Mouse (Mus musculus): ENCODE data around the gene Crb2.

The Crb2 gene

GRCm38 (mm10) chr2:37797046-37797445 lies 21.0 kb downstream of the Crb2 start:
- DNase-seq (ENCODE audit: low read depth, low spot score), result no peak

- DNase-seq (ENCODE audit: low read depth, low spot score), result no peak
Observed at GRCm38 (mm10) chr2:37799137-37799536, 23.1 kb downstream of the Crb2 start.

GRCm38 (mm10) chr2:37801687-37802086 lies 25.6 kb downstream of the Crb2 start:
- DNase-seq (ENCODE audit: low read depth, low spot score), result no peak

- peak; percentile 89 for DNase-seq (ENCODE audit: low read depth, low spot score)
Observed at GRCm38 (mm10) chr2:37802610-37803212, 26.7 kb downstream of the Crb2 start.

- DNase-seq (ENCODE audit: low read depth, low spot score), result no peak
Observed at GRCm38 (mm10) chr2:37811682-37812081, 35.6 kb downstream of the Crb2 start.

GRCm38 (mm10) chr2:37812401-37812800 lies 36.4 kb downstream of the Crb2 start:
- DNase-seq (ENCODE audit: low read depth, low spot score), result no peak

- no peak for DNase-seq (ENCODE audit: low read depth, low spot score)
Observed at GRCm38 (mm10) chr2:37814820-37815361, 38.8 kb downstream of the Crb2 start.

GRCm38 (mm10) chr2:37815676-37816075 lies 39.6 kb downstream of the Crb2 start:
- DNase-seq (ENCODE audit: low read depth, low spot score), result peak; percentile 89

- no peak for DNase-seq (ENCODE audit: low read depth, low spot score)
Observed at GRCm38 (mm10) chr2:37818761-37819525, 42.9 kb downstream of the Crb2 start.

- DNase-seq (ENCODE audit: low read depth, low spot score), result no peak
Observed at GRCm38 (mm10) chr2:37819526-37820152, 43.6 kb downstream of the Crb2 start.

GRCm38 (mm10) chr2:37822122-37822521 lies 46.1 kb downstream of the Crb2 start:
- no peak for DNase-seq (ENCODE audit: low read depth, low spot score)

GRCm38 (mm10) chr2:37823826-37824225 lies 47.8 kb downstream of the Crb2 start:
- DNase-seq (ENCODE audit: low read depth, low spot score), result no peak

GRCm38 (mm10) chr2:37829758-37830275 lies 53.8 kb downstream of the Crb2 start:
- DNase-seq (ENCODE audit: low read depth, low spot score), result no peak

- no peak for DNase-seq (ENCODE audit: low read depth, low spot score)
Observed at GRCm38 (mm10) chr2:37832253-37832652, 56.2 kb downstream of the Crb2 start.

GRCm38 (mm10) chr2:37836926-37837325 lies 60.9 kb downstream of the Crb2 start:
- DNase-seq (ENCODE audit: low read depth, low spot score), result no peak

- no peak for DNase-seq (ENCODE audit: low read depth, low spot score)
Observed at GRCm38 (mm10) chr2:37837542-37837941, 61.5 kb downstream of the Crb2 start.

- no peak for DNase-seq (ENCODE audit: low read depth, low spot score)
Observed at GRCm38 (mm10) chr2:37838202-37838984, 62.3 kb downstream of the Crb2 start.

- no peak for DNase-seq (ENCODE audit: low read depth, low spot score)
Observed at GRCm38 (mm10) chr2:37839922-37840321, 63.9 kb downstream of the Crb2 start.

- peak; percentile 59 for DNase-seq (ENCODE audit: low read depth, low spot score)
Observed at GRCm38 (mm10) chr2:37842151-37842569, 66.1 kb downstream of the Crb2 start.

GRCm38 (mm10) chr2:37842719-37843118 lies 66.7 kb downstream of the Crb2 start:
- peak; percentile 29 for DNase-seq (ENCODE audit: low read depth, low spot score)
